Mouse (Mus musculus): Measurements from ENCODE around the gene Kcnip4.

Gene Kcnip4

DNA sequence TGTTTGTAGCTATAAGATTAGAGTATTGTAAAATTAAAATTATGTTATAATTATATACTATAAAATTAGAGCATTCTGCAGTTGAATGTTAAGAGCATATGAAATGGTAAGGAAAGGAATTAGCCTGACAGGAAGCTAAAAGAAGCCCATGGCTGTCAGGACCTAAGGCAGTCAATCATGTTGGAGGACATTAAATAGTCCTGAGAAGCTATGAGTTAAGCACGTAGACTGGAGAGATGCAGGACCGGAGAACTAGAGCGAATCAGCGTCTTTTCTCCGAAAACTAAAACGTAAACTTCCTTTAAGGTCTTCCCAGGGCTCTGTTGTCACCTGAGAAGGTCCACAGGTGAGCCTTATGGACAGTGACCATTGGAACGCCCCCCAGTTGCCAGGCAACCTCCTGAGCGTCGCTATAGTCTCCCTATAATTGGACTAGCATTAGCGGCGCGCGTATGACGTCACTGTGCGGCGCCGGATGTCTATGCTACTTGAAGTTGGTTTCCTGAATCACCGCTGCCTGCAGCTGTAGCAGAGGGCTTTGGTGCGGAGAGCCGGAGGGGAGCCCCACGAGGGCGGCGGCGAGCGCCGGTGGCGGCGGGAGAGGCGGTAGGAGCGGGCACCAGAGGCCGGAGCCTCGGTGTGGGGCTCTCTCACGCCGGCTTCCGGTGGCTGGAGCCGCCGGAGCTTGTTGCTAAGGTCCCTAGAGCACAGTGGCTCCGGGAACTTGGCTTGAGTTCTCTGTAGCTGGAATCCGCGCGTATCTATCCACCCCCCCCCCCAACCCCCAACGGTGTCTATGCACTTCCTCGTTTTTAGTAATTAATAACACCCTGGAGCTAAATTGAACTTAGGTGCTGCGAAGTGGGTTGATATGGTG lies 1152.6 kb downstream of the Kcnip4 start:
- peak; percentile 96 for DNase-seq

GRCm38 (mm10) chr5:48349309-48349708 lies 1175.4 kb downstream of the Kcnip4 start:
- DNase-seq = no peak

GRCm38 (mm10) chr5:48345983-48346648 lies 1178.6 kb downstream of the Kcnip4 start:
- no peak for DNase-seq

- DNase-seq = peak; percentile 30
Measured at GRCm38 (mm10) chr5:48345095-48345982, 1179.4 kb downstream of the Kcnip4 start.

- no peak for DNase-seq
Measured at GRCm38 (mm10) chr5:48340808-48341433, 1183.8 kb downstream of the Kcnip4 start.
